Mouse (Mus musculus): ENCODE results near the gene Efnb1. TPM values are rescaled to one million over a fixed set of nuclear protein-coding genes. Genes with fewer than 3 reads are reported as not detected.
"Not testable (repeated sequence)": the region's sequence is repeated elsewhere in the genome, so short reads cannot be mapped to it uniquely, and the experiment has no call there.

Efnb1 gene
- total RNA-seq (2014; rRNA removed; ENCODE audit: low replicate concordance) (20.6 and 25.2 TPM in 2 replicates), polyA plus RNA-seq (2015; fragmentation: Nextera tagmentation; extraction: Ambion mirVana) (12.5 and 12.6 TPM in 2 replicates)

GRCm38 (mm10) chrX:99135523-99136258 lies at the start of gene Efnb1:
Gene Efnb1 (plus strand): TSS chrX:99136130.
- peak; percentile 91 for ATAC-seq (ENCODE audit: insufficient read depth, low read depth)
- peak within 1 kb of the TSS; percentile 79 for H3K9ac ChIP-seq (replicated peaks; ENCODE audit: low read depth, low read length)
- 27% methylated on average over 35 of the region's 35 CpGs for WGBS
- TF ChIP-seq EP300 (IDR thresholded peaks at IDR 0.05; ENCODE audit: low read depth) (no peak), CTCF (IDR thresholded peaks at IDR 0.05; ENCODE audit: low read depth) (no peak)
- peak within 1 kb of the TSS; percentile 87 for H3K27ac ChIP-seq (ENCODE audit: low read depth)
- H3K4me3 ChIP-seq (ENCODE audit: low read depth, low read length), result peak within 1 kb of the TSS; percentile 69
- peaks cover 2% of the 10 kb centered on the region; the same call in 1 of the 2 replicates for H3K4me1 ChIP-seq (ENCODE audit: control insufficient read depth, insufficient read depth)
- no peaks in the 10 kb centered on the region; the same call in 1 of the 2 replicates for H3K27me3 ChIP-seq (ENCODE audit: control insufficient read depth, insufficient read depth, low read length)
- H3K36me3 ChIP-seq (replicated peaks; ENCODE audit: control insufficient read depth, insufficient read depth, low read length), result no peaks in the 10 kb centered on the region
- no peaks in the 10 kb centered on the region; the same call in 1 of the 2 replicates for H3K9me3 ChIP-seq (replicated peaks; ENCODE audit: control insufficient read depth, low read length)
- peak; percentile 90 for DNase-seq (ENCODE audit: low spot score)
- peak within 1 kb of the TSS; percentile 69 for H3K4me2 ChIP-seq (ENCODE audit: low read depth, low read length)

- 62% methylated on average over 2 of the region's 2 CpGs for WGBS
- Histone ChIP-seq H3K4me3 (ENCODE audit: low read depth, low read length) (no peak overlapping the region), H3K4me2 (ENCODE audit: low read depth, low read length) (no peak overlapping the region), H3K4me1 (ENCODE audit: control insufficient read depth, insufficient read depth) (no peaks in the 10 kb centered on the region), H3K36me3 (replicated peaks; ENCODE audit: control insufficient read depth, insufficient read depth, low read length) (no peaks in the 10 kb centered on the region), H3K9me3 (replicated peaks; ENCODE audit: control insufficient read depth, low read length) (no peaks in the 10 kb centered on the region), H3K27ac (ENCODE audit: low read depth) (no peak overlapping the region), H3K27me3 (ENCODE audit: control insufficient read depth, insufficient read depth, low read length) (no peaks in the 10 kb centered on the region), H3K9ac (replicated peaks; ENCODE audit: low read depth, low read length) (no peak overlapping the region)
- DNase-seq (ENCODE audit: low spot score) (no peak), ATAC-seq (ENCODE audit: insufficient read depth, low read depth) (no peak)
- TF ChIP-seq CTCF (IDR thresholded peaks at IDR 0.05; ENCODE audit: low read depth) (no peak), EP300 (IDR thresholded peaks at IDR 0.05; ENCODE audit: low read depth) (no peak)
Measured at GRCm38 (mm10) chrX:99092704-99093103, 43.2 kb upstream of the Efnb1 start.

- not testable (repeated sequence) for H3K9me3 ChIP-seq (replicated peaks; ENCODE audit: control insufficient read depth, low read length); H3K9ac ChIP-seq (replicated peaks; ENCODE audit: low read depth, low read length); H3K4me1 ChIP-seq (ENCODE audit: control insufficient read depth, insufficient read depth); H3K27ac ChIP-seq (ENCODE audit: low read depth); DNase-seq (ENCODE audit: low spot score); H3K4me3 ChIP-seq (ENCODE audit: low read depth, low read length); H3K36me3 ChIP-seq (replicated peaks; ENCODE audit: control insufficient read depth, insufficient read depth, low read length); H3K27me3 ChIP-seq (ENCODE audit: control insufficient read depth, insufficient read depth, low read length); H3K4me2 ChIP-seq (ENCODE audit: low read depth, low read length)
- 79% methylated on average over 4 of the region's 10 CpGs for WGBS
- peak; percentile 84 for ATAC-seq (ENCODE audit: insufficient read depth, low read depth)
Measured at GRCm38 (mm10) chrX:99111088-99111724, 24.7 kb upstream of the Efnb1 start.

- WGBS, result 84% methylated on average over 5 of the region's 5 CpGs
- H3K9me3 ChIP-seq (replicated peaks; ENCODE audit: control insufficient read depth, low read length), result no peaks in the 10 kb centered on the region
- H3K9ac ChIP-seq (replicated peaks; ENCODE audit: low read depth, low read length), result no peak overlapping the region
- H3K4me2 ChIP-seq (ENCODE audit: low read depth, low read length), result no peak overlapping the region
- no peaks in the 10 kb centered on the region for H3K27me3 ChIP-seq (ENCODE audit: control insufficient read depth, insufficient read depth, low read length)
- ATAC-seq (ENCODE audit: insufficient read depth, low read depth) (no peak), DNase-seq (ENCODE audit: low spot score) (no peak)
- H3K4me3 ChIP-seq (ENCODE audit: low read depth, low read length), result no peak overlapping the region
- no peak overlapping the region for H3K27ac ChIP-seq (ENCODE audit: low read depth)
- H3K36me3 ChIP-seq (replicated peaks; ENCODE audit: control insufficient read depth, insufficient read depth, low read length), result no peaks in the 10 kb centered on the region
- TF ChIP-seq EP300 (IDR thresholded peaks at IDR 0.05; ENCODE audit: low read depth) (no peak), CTCF (IDR thresholded peaks at IDR 0.05; ENCODE audit: low read depth) (no peak)
- H3K4me1 ChIP-seq (ENCODE audit: control insufficient read depth, insufficient read depth), result no peaks in the 10 kb centered on the region
Measured at GRCm38 (mm10) chrX:99119510-99119909, 16.4 kb upstream of the Efnb1 start.

- ATAC-seq (ENCODE audit: insufficient read depth, low read depth), result no peak
- Histone ChIP-seq H3K9me3 (replicated peaks; ENCODE audit: control insufficient read depth, low read length) (no peaks in the 10 kb centered on the region), H3K4me3 (ENCODE audit: low read depth, low read length) (no peak overlapping the region), H3K4me2 (ENCODE audit: low read depth, low read length) (no peak overlapping the region), H3K4me1 (ENCODE audit: control insufficient read depth, insufficient read depth) (no peaks in the 10 kb centered on the region), H3K9ac (replicated peaks; ENCODE audit: low read depth, low read length) (no peak overlapping the region), H3K27ac (ENCODE audit: low read depth) (no peak overlapping the region), H3K36me3 (replicated peaks; ENCODE audit: control insufficient read depth, insufficient read depth, low read length) (no peaks in the 10 kb centered on the region), H3K27me3 (ENCODE audit: control insufficient read depth, insufficient read depth, low read length) (no peaks in the 10 kb centered on the region; the same call in 1 of the 2 replicates)
- TF ChIP-seq CTCF (IDR thresholded peaks at IDR 0.05; ENCODE audit: low read depth), result peak; percentile 74
- no peak for TF ChIP-seq EP300 (IDR thresholded peaks at IDR 0.05; ENCODE audit: low read depth)
- WGBS, result 28% methylated on average over 3 of the region's 3 CpGs
- peak; percentile 8 for DNase-seq (ENCODE audit: low spot score)
Measured at GRCm38 (mm10) chrX:99130059-99130458, 5.9 kb upstream of the Efnb1 start.
